Mouse (Mus musculus) midbrain, embryonic 10.5 days (tissue): ENCODE data around the gene Uvssa. TPM values are rescaled to one million over a fixed set of nuclear protein-coding genes. Genes with fewer than 3 reads are reported as not detected.

Experiments
- DNase-seq: peaks from one replicate; pipeline ENCODE4 v3.0.0-alpha.2; 2017; ENCODE audit warnings: low spot score
- H3K27ac ChIP-seq: fragments of 300-500 bp; sonication (generic); replicated peaks from 2 replicates; pipeline ENCODE4 v1.5.1; 2016; ENCODE audit warnings: mild to moderate bottlenecking
- H3K27me3 ChIP-seq: fragments of 300-500 bp; sonication (generic); 2 replicates; pipeline ENCODE4 v1.6.1; 2016; ENCODE audit warnings: low read depth, mild to moderate bottlenecking; ENCODE audit not compliant: poor library complexity, severe bottlenecking
- H3K36me3 ChIP-seq: fragments of 300-500 bp; sonication (generic); 2 replicates; pipeline ENCODE4 v1.6.1; 2016; ENCODE audit warnings: mild to moderate bottlenecking, moderate library complexity
- H3K4me1 ChIP-seq: fragments of 300-500 bp; sonication (generic); 2 replicates; pipeline ENCODE4 v1.6.1; 2016
- H3K4me3 ChIP-seq: fragments of 300-500 bp; sonication (generic); 2 replicates; pipeline ENCODE4 v1.5.1; 2016; ENCODE audit warnings: mild to moderate bottlenecking, moderate library complexity
- H3K9me3 ChIP-seq: fragments of 300-500 bp; sonication (generic); replicated peaks from 2 replicates; pipeline ENCODE4 v1.6.1; 2016; ENCODE audit warnings: mild to moderate bottlenecking
- WGBS: fragments of 180-500 bp; shearing (Covaris S2); methylation state at CpG from one replicate; pipeline ENCODE4 v1.1.7; 2016; 5-methylcytosine and 5-hydroxymethylcytosine counted together
- polyA plus RNA-seq: library from polyadenylated mRNA; unstranded; fragments of >200 nt; fragmentation: Nextera tagmentation; extraction: Ambion mirVana; gene quantifications from 2 replicates; pipeline ENCODE4 v1.2.1, GENCODE M21; 2016

The Uvssa gene
- polyA plus RNA-seq, 1 experiment from 2014 or later = 6.1 TPM

DNA sequence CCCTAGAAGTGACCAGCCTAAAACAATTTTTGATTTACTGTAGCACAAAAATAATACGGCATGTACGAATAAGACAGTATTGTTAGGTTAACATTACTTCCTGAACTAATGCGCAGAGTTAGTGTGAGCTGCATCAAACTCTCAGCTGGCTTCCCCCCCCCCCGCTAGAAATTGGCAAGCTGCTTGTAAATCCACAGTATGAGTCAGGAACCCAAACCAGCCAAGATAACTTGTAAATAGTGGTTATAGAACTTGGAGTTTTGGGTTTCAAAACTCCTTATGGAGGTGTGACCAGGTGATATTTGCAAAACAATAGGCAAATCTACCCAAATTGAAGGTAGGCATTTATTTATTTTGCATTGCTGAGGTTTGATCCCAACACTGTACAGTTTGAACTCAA lies 28.6 kb upstream of the Uvssa start:
- WGBS = 72% methylated on average over 4 of the region's 4 CpGs
- Histone ChIP-seq H3K36me3 (peaks cover 15% of the 10 kb centered on the region), H3K9me3 (no peaks in the 10 kb centered on the region)

DNA sequence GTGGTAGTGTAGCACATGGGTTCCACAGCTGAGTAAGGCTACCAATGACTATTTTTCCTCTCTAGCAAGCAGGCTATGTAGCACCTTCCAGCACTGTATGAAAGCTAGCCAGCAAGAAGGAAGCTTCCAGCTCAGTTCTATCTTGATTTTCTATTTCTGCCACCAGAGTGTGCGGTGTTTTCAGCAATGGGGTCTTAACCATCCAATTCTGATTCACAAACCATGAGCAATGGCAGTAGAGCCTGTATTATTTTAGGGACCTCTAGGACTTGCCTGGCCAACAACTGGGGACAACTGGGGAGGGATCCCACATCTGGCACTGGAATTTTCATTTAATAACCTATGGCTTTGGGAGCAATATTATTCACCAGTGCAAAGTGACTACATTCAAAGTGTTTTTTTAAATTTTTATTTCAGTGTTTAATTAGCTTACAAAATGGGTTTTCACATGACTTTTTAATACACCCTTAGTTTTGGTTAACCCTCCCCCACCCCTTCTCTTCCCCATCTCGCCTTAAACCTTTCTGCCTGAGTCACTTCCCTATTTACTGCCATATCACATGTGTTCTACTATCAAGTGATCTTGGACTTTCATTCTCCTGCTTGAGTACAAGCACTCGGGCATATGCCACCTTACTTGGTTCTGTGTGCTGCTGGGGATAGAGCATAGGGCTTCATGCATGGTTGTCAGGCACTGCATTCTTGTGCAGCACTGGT lies 26.6 kb upstream of the Uvssa start:
- Histone ChIP-seq H3K9me3 (no peaks in the 10 kb centered on the region), H3K36me3 (no peaks in the 10 kb centered on the region), H3K27ac (no peak overlapping the region), H3K4me3 (no peak overlapping the region), H3K4me1 (peaks cover 8% of the 10 kb centered on the region; the same call in 1 of the 2 replicates), H3K27me3 (no peaks in the 10 kb centered on the region)
- DNase-seq = no peak
- WGBS = 89% methylated on average over 3 of the region's 3 CpGs

More for the DNA sequence above, 28.6 kb upstream of the Uvssa start:
- Histone ChIP-seq H3K27ac (no peak overlapping the region), H3K4me1 (peaks cover 5% of the 10 kb centered on the region; the same call in 1 of the 2 replicates), H3K4me3 (no peak overlapping the region), H3K27me3 (no peaks in the 10 kb centered on the region)
- DNase-seq = no peak

DNA sequence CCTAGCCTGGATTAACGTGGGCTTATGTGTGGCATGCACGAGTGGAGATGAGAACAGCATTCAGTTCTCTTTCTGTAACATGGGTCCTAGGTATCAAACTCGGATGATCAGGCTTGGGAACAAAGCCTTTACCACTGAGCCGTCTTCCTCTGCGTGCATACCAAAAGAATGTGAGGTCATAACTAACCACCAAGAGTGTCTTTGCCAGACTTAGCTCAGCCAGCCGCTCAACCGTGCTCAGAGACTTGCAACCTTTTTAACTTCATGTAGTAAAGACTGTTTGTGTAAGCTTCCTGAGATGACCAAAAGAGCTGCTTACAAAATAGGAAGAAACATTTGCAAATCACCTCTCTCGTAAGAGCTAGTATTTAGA lies 26.1 kb upstream of the Uvssa start:
- no peak for DNase-seq
- Histone ChIP-seq H3K4me3 (no peak overlapping the region), H3K4me1 (peaks cover 8% of the 10 kb centered on the region; the same call in 1 of the 2 replicates), H3K36me3 (no peaks in the 10 kb centered on the region), H3K9me3 (no peaks in the 10 kb centered on the region), H3K27ac (no peak overlapping the region), H3K27me3 (no peaks in the 10 kb centered on the region)
- WGBS = 80% methylated on average over 8 of the region's 8 CpGs

DNA sequence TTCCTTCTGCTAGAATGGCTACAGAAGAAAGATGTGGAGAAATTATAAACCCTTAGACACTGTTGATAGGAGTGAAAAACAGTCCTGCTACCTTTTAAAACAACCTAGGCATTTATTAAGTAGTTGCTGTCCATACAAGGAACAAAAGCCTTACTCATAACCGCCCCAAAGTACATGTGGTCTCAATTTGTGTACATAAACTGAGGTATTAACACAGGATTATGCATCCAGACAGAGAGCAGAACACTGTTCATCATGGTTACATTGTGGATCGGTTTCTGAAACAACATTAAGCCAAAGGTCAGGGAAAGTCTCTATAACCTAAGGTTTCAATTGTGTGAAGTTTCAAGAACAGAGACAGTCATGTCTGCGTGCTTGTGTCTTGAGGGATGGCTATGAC lies 25.3 kb upstream of the Uvssa start:
- peaks cover 2% of the 10 kb centered on the region for H3K36me3 ChIP-seq
- no peak for DNase-seq
- no peak overlapping the region for H3K4me3 ChIP-seq
- H3K27me3 ChIP-seq = no peaks in the 10 kb centered on the region
- H3K9me3 ChIP-seq = no peaks in the 10 kb centered on the region
- no peak overlapping the region for H3K27ac ChIP-seq
- peaks cover 8% of the 10 kb centered on the region; the same call in 1 of the 2 replicates for H3K4me1 ChIP-seq
- 86% methylated on average over 3 of the region's 3 CpGs for WGBS

DNA sequence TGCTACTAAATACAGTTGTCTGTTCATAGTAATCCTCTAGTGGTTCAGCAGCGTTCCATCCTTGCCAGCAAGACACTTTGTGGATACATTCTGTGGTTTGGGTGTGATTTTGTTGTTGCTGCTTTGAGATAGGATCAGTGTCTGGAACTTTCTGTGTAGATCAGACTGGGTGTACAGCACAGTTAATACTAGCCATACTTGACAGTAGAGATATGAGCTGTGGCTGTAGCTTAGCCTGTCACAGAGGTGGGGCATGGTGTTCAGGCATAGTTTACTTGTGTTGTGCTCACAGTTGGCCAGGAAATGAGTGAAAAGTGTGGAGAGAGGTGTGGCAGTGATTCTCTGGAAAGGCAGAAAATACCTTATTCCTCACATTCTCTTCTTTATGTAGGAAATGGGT lies 20.9 kb upstream of the Uvssa start:
- H3K9me3 ChIP-seq = no peaks in the 10 kb centered on the region
- no peak overlapping the region for H3K27ac ChIP-seq
- H3K27me3 ChIP-seq = no peaks in the 10 kb centered on the region
- no peak for DNase-seq
- H3K36me3 ChIP-seq = peaks cover 47% of the 10 kb centered on the region
- H3K4me1 ChIP-seq = peaks cover 15% of the 10 kb centered on the region
- 97% methylated on average over 1 of the region's 1 CpGs for WGBS
- H3K4me3 ChIP-seq = no peak overlapping the region

DNA sequence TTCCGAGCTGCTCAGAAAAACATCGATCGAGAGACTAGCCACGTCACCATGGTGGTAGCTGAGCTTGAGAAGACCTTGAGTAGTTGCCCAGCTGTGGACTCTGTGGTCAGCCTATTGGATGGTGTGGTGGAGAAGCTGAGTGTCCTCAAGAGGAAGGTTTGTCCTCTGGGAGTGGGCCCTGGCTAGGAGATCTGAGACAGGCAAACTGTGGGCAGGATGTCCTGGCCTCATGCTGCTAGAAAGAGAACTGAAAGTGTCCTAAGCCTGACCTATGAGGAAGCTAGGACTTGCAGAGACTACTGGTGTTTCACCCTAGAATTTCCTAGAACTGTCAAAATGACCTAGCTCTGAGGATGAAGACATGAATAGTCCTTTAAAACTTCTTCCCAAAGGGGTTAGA lies 19.9 kb upstream of the Uvssa start:
- Histone ChIP-seq H3K27me3 (no peaks in the 10 kb centered on the region), H3K36me3 (peaks cover 57% of the 10 kb centered on the region), H3K9me3 (no peaks in the 10 kb centered on the region), H3K4me1 (peaks cover 16% of the 10 kb centered on the region), H3K4me3 (no peak overlapping the region), H3K27ac (no peak overlapping the region)
- no peak for DNase-seq
- WGBS = 92% methylated on average over 4 of the region's 4 CpGs

DNA sequence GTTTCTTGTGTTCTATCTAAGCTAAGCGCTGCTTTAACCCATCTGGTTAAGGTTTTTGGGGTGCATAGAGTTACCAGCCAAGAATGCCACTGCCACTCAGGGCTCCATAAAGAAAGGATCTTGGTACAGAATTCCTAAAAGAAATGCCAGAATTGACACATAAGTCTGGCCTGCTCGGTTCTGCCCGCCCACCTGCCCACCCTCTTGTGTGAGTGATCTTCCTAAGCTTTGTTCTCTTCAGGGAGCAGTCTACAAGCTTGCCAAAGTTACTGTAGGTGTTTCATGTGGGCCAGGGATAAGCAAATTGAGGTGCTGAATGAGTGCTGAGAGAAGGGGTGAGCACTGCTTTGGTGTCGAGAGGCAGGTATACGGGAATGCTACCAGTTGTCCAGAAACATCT lies 15.1 kb upstream of the Uvssa start:
- Histone ChIP-seq H3K27ac (no peak overlapping the region), H3K36me3 (peaks cover 100% of the 10 kb centered on the region), H3K27me3 (no peaks in the 10 kb centered on the region), H3K4me1 (peaks cover 12% of the 10 kb centered on the region), H3K9me3 (no peaks in the 10 kb centered on the region), H3K4me3 (no peak overlapping the region)
- no peak for DNase-seq
- 93% methylated on average over 5 of the region's 5 CpGs for WGBS

DNA sequence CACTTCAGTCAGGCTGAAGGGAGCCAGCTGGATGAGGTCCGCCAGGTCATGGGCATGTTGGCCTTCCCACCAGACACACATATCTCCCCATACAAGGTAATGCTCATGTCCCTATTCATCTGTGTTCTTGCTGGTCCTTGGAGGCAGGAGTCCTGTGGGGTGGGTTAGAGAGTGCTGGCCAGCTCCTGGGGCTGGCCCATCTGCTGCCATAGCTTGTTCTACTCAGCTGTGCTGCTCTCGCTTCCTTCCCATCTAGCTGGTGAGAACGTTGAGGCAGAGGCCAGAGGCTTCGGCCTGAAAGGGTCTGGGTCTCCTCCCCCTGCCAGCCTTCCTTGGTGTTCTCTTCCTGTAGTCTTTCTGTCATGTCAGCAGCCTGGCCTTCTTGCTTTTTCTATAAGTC lies 9.7 kb upstream of the Uvssa start:
- Histone ChIP-seq H3K36me3 (peaks cover 100% of the 10 kb centered on the region), H3K4me1 (0 out of 2 replicates have a peak, but pooled peaks cover 3% of the 10 kb centered on the region), H3K9me3 (no peaks in the 10 kb centered on the region), H3K27ac (no peak overlapping the region), H3K4me3 (no peak overlapping the region), H3K27me3 (no peaks in the 10 kb centered on the region)
- DNase-seq = no peak
- WGBS = 89% methylated on average over 4 of the region's 4 CpGs

DNA sequence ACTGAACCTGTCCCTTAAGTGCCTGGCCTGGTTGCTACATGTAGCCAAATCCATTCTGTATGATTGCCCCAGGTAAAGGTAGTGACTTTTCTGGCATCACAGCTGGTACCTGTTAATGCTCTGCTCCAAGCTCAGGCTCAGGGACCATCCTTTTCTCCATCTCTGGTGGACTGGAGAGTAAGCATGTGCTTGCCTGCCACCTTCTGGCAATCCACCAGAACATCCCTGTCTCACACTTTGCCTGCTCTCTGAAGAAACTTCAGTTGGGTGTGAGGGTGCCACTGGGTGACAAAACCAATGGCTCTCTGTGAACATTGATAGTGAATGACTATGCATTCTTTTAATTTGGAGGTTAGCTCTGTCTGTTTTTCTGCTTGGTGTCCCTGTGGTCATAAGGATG lies 7.2 kb upstream of the Uvssa start:
- no peaks in the 10 kb centered on the region for H3K9me3 ChIP-seq
- peaks cover 83% of the 10 kb centered on the region for H3K36me3 ChIP-seq
- no peak for DNase-seq

DNA sequence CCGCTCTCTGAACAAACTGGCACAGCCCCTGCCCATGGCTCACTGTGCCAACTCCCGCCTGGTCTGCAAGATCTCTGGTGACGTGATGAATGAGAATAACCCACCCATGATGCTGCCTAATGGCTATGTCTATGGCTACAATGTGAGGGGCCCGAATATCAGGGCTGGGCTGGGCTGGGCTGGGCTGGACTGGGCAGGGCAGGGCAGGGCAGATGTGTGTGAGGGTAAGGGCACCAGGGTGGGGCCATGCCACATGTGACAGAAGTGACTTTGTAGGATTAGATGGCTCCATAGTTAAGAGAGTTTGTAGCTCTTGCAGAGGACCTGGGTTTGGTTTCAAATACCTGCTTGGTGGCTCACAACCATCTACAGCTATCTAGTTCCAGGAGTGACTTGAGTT lies 6.7 kb upstream of the Uvssa start:
- WGBS = 94% methylated on average over 4 of the region's 4 CpGs
- no peaks in the 10 kb centered on the region for H3K27me3 ChIP-seq
- H3K4me3 ChIP-seq = no peak overlapping the region
- H3K27ac ChIP-seq = no peak overlapping the region
- H3K4me1 ChIP-seq = 0 out of 2 replicates have a peak, but pooled peaks cover 3% of the 10 kb centered on the region
- H3K9me3 ChIP-seq = no peaks in the 10 kb centered on the region
- DNase-seq = no peak
- peaks cover 78% of the 10 kb centered on the region for H3K36me3 ChIP-seq

More for the DNA sequence above, 7.2 kb upstream of the Uvssa start:
- no peaks in the 10 kb centered on the region for H3K27me3 ChIP-seq
- 0 out of 2 replicates have a peak, but pooled peaks cover 3% of the 10 kb centered on the region for H3K4me1 ChIP-seq
- H3K27ac ChIP-seq = no peak overlapping the region
- no peak overlapping the region for H3K4me3 ChIP-seq

DNA sequence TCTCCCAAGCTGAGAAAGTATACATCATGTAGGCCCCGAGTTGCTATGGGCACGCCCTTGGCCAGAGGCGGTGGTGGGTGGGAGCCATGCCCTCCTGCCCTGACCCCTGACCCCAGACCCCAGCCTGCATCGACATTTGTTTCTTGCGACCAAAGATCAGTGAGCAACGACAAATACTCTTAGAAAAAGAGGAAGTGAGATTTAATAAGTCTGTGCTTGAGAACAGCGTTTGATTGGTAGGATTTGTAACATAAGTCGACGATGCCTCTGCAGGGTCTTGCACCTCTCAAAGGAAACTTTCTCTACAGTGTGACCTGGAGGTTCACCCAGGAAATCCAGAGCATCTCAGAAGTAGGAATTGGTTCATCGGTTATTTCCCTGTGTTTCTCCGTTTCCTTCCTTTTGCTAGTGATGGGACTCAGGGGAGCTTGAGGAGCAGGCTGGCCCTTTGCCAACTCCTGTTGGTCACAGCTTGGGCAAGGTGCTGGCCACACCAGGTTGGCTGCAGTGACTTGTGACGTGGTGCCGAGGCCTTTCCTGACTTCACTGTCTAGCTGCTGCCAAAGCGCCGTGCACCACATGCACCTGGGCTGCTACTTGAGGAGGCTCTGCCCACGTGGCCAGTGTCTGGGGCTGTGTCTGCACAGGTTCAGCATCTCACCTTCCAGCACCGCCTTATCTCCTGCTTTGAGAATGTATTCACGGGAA lies 5.9 kb upstream of the Uvssa start:
- no peak overlapping the region for H3K27ac ChIP-seq
- peaks cover 9% of the 10 kb centered on the region for H3K4me1 ChIP-seq
- no peaks in the 10 kb centered on the region for H3K9me3 ChIP-seq
- peaks cover 70% of the 10 kb centered on the region for H3K36me3 ChIP-seq
- H3K4me3 ChIP-seq = no peak overlapping the region
- no peaks in the 10 kb centered on the region for H3K27me3 ChIP-seq
- DNase-seq = no peak
- 78% methylated on average over 18 of the region's 18 CpGs for WGBS

DNA sequence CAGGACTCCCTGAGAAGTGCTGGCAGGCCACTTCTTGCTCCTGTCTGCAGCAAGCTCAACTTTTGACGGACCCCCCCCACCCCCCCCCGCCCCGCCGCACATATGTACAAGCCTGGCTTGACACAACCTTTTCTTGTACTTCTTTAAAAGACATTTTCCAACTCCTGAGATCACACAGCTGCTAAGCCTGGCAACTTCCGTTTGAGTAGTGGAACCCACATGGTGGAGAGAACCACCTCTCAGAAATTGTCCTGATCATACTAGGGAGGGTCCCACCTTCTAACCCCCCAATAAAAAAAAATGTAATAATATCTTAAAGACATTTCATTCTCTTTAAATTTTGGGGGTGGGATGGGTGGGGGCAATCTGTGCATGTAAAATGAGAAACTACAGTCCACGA lies 1.2 kb upstream of the Uvssa start:
- Histone ChIP-seq H3K4me3 (peak overlapping the region; percentile 74), H3K9me3 (no peaks in the 10 kb centered on the region), H3K27me3 (no peaks in the 10 kb centered on the region), H3K27ac (peak overlapping the region; percentile 89), H3K36me3 (peaks cover 40% of the 10 kb centered on the region), H3K4me1 (peaks cover 19% of the 10 kb centered on the region)
- 70% methylated on average over 6 of the region's 6 CpGs for WGBS
- DNase-seq = no peak

DNA sequence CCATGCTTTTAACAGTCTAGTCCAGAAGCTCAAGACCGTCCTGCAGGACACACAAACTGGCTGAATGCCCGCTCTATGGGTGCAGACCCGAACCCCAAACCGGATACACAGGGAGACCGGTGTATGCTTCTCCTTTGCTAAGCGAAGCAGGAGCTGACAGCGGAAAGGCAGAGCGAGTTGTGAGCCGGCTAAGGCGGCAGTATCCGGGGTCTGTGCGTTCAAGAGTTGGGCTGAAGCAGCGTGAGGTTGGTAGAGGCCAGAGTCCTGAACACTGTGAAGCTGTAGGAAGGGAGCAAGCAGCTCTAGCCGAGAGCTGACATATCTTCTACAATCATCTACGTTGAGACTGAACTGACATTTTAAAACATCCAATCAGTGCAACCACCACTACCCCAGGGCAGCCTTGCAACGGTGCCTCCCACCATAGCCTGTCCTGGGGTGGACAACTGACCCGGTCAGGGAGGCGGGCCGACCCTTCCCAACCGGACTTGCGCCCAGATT lies 498 bp upstream of the Uvssa start:
- 3% methylated on average over 21 of the region's 21 CpGs for WGBS
- H3K4me1 ChIP-seq = peaks cover 19% of the 10 kb centered on the region
- no peaks in the 10 kb centered on the region for H3K9me3 ChIP-seq
- peak overlapping the region; percentile 74 for H3K4me3 ChIP-seq
- peaks cover 34% of the 10 kb centered on the region for H3K36me3 ChIP-seq
- no peak for DNase-seq
- peak overlapping the region; percentile 89 for H3K27ac ChIP-seq
- no peaks in the 10 kb centered on the region for H3K27me3 ChIP-seq
